Mouse (Mus musculus) MEL (cell line): ENCODE data around the gene Olfr975.
"Not testable (repeated sequence)": the region's sequence is repeated elsewhere in the genome, so short reads cannot be mapped to it uniquely, and the experiment has no call there.

Experiments
- BHLHE40 ChIP-seq: IDR thresholded peaks from 2 replicates; pipeline ENCODE4 v1.6.1; 2012; ENCODE audit warnings: low read depth, mild to moderate bottlenecking, inconsistent platforms, low read length, improper control_type of control experiment, borderline replicate concordance
- CTCF ChIP-seq, 3 experiments: IDR thresholded peaks in 2 of 3; conservative IDR thresholded peaks in 1 of 3; 2 replicates each; pipeline ENCODE4 v1.5.1; 2011 to 2012; ENCODE audit warnings: low read length in 3 of 3, low read depth in 2 of 3, mild to moderate bottlenecking in 2 of 3, improper control_type of control experiment in 1 of 3, inconsistent platforms in 1 of 3, mixed read lengths in 1 of 3, moderate library complexity in 1 of 3; ENCODE audit not compliant: control insufficient read depth in 1 of 3, insufficient read depth in 1 of 3, poor library complexity in 1 of 3, severe bottlenecking in 1 of 3
- EP300 ChIP-seq, 2 experiments: IDR thresholded peaks; 2 replicates each; pipeline ENCODE4 v1.6.1; 2011; ENCODE audit warnings: improper control_type of control experiment in 2 of 2, low read length in 2 of 2, low read depth in 1 of 2, mild to moderate bottlenecking in 1 of 2
- GATA1 ChIP-seq: IDR thresholded peaks from 2 replicates; pipeline ENCODE4 v1.6.1; 2011; ENCODE audit warnings: low read depth, low read length, improper control_type of control experiment
- MAZ ChIP-seq: IDR thresholded peaks from 2 replicates; pipeline ENCODE4 v1.6.1; 2012; ENCODE audit warnings: low read depth, mild to moderate bottlenecking, inconsistent platforms, low read length, improper control_type of control experiment
- POLR2A ChIP-seq, 2 experiments: IDR thresholded peaks; 2 replicates each; pipeline ENCODE4 v1.6.1; 2011 to 2012; ENCODE audit warnings: low read length in 2 of 2, mild to moderate bottlenecking in 2 of 2, control low read depth in 1 of 2, improper control_type of control experiment in 1 of 2, low read depth in 1 of 2, moderate library complexity in 1 of 2; ENCODE audit not compliant: control insufficient read depth in 1 of 2, insufficient read depth in 1 of 2, poor library complexity in 1 of 2
- POLR2AphosphoS2 ChIP-seq: IDR thresholded peaks from 2 replicates; pipeline ENCODE4 v1.6.1; 2011; ENCODE audit warnings: low read length, improper control_type of control experiment
- SIN3A ChIP-seq: IDR thresholded peaks from 2 replicates; pipeline ENCODE4 v1.6.1; 2012; ENCODE audit warnings: low read length, improper control_type of control experiment, inconsistent platforms
- TCF12 ChIP-seq: IDR thresholded peaks from 2 replicates; pipeline ENCODE4 v1.6.1; 2014; ENCODE audit warnings: low read depth, mild to moderate bottlenecking, inconsistent platforms, low read length, improper control_type of control experiment, moderate library complexity
- UBTF ChIP-seq: IDR thresholded peaks from 2 replicates; pipeline ENCODE4 v1.6.1; 2012; ENCODE audit warnings: low read depth, mild to moderate bottlenecking, inconsistent platforms, low read length, improper control_type of control experiment, moderate library complexity, borderline replicate concordance; ENCODE audit not compliant: insufficient read depth
- USF1 ChIP-seq: IDR thresholded peaks from 2 replicates; pipeline ENCODE4 v1.6.1; 2014; ENCODE audit warnings: low read depth, mild to moderate bottlenecking, inconsistent platforms, low read length, improper control_type of control experiment, moderate library complexity

DNA sequence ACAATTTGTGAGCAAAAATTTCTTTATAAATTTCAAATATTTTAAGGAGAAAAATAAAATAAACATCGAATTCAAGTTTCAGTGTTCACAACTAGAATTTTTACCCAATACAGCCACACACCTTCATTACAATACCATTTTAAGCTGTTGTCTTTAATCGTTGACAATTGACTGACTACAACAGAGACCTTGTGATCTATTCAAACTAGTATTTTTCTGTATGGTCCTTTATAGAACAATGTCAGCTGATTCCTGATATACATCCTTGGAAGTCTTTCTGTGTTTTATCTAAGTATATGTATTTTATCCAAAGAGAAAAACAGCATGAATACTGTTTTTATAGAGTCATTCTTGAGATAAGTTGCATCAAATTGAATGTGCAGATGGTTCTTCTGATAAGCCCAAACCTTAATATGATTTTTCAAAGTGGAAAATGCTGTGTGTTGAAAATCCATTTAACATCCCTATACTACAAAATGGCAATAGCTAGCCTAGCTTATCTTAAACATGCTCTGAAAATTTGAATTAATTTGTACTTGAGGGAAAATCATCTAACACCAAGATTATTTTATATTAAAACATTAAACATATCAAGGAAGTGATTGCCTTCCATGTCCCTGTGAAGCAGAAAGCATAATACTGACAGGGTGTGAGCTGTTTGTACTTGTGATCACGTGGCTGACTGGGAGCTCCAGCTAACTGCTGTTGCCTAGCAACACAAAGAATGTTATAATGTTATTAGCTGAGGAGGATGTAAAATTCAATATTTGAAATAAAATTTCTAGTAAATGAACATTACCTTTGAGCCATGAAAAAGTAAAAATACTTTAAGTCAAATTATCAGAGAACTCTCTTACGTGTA is 23.6 kb downstream of the Olfr975 start:
- TF ChIP-seq CTCF (IDR thresholded peaks at IDR 0.05 in 2 of 3, conservative IDR thresholded peaks at IDR 0.05 in 1 of 3; ENCODE audit: control insufficient read depth in 1 of 3, insufficient read depth in 1 of 3, low read depth in 2 of 3, low read length in 3 of 3, poor library complexity in 1 of 3, severe bottlenecking in 1 of 3); EP300 (IDR thresholded peaks at IDR 0.05; ENCODE audit: low read depth in 1 of 2, low read length in 2 of 2); POLR2A (IDR thresholded peaks at IDR 0.05; ENCODE audit: control insufficient read depth in 1 of 2, insufficient read depth in 1 of 2, low read depth in 1 of 2, low read length in 2 of 2, poor library complexity in 1 of 2); SIN3A; POLR2AphosphoS2; TCF12; USF1; MAZ; GATA1; UBTF; BHLHE40: not testable (repeated sequence)
